Mouse (Mus musculus) layer of hippocampus, adult 8-10 months (tissue): ENCODE data around the gene Prss28. TPM values are rescaled to one million over a fixed set of nuclear protein-coding genes. Genes with fewer than 3 reads are reported as not detected.

Experiments used
- DNase-seq, 2 experiments: peaks; one replicate each; pipeline ENCODE4 v3.0.0; 2022; ENCODE audit warnings: low spot score in 2 of 2
- total RNA-seq, 4 experiments: library from RNA; stranded (reverse); gene quantifications; 2 replicates each; pipeline ENCODE4 v1.2.4; 2022

Prss28 gene
- not detected for total RNA-seq

- no peak for DNase-seq
Measured at GRCm38 (mm10) chr17:25308346-25308745, at the start of gene Prss28. Prss28 (plus strand) TSS chr17:25308646.

GRCm38 (mm10) chr17:25264453-25264852 lies 44.0 kb upstream of the Prss28 start:
- peak in 1 of 2 experiments; percentile 44 for DNase-seq

GRCm38 (mm10) chr17:25270795-25271335 lies 37.6 kb upstream of the Prss28 start:
- no peak for DNase-seq

GRCm38 (mm10) chr17:25272326-25272725 lies 36.1 kb upstream of the Prss28 start:
- DNase-seq: no peak

- DNase-seq: peak; percentile 82 to 93
Measured at GRCm38 (mm10) chr17:25272951-25273705, 35.3 kb upstream of the Prss28 start.

GRCm38 (mm10) chr17:25273706-25274501 lies 34.5 kb upstream of the Prss28 start:
- peak; percentile 92 to 98 for DNase-seq

GRCm38 (mm10) chr17:25274571-25275346 lies 33.7 kb upstream of the Prss28 start, which contains the start of gene Ube2i:
Ube2i (minus strand) TSS chr17:25274622.
- no peak for DNase-seq

GRCm38 (mm10) chr17:25275833-25276232 lies 32.6 kb upstream of the Prss28 start:
- no peak for DNase-seq

- no peak for DNase-seq
Measured at GRCm38 (mm10) chr17:25282133-25282532, 26.3 kb upstream of the Prss28 start.

- DNase-seq: peak; percentile 26 to 56
Measured at GRCm38 (mm10) chr17:25285033-25285432, 23.4 kb upstream of the Prss28 start.

GRCm38 (mm10) chr17:25288842-25289241 lies 19.6 kb upstream of the Prss28 start:
- peak in 1 of 2 experiments; percentile 47 for DNase-seq

- DNase-seq: no peak
Measured at GRCm38 (mm10) chr17:25290411-25290810, 18.0 kb upstream of the Prss28 start.

GRCm38 (mm10) chr17:25293495-25293894 lies 15.0 kb upstream of the Prss28 start:
- no peak for DNase-seq

- DNase-seq: no peak
Measured at GRCm38 (mm10) chr17:25294111-25294510, 14.3 kb upstream of the Prss28 start.

GRCm38 (mm10) chr17:25298094-25298493 lies 10.4 kb upstream of the Prss28 start, which contains the start of gene Prss34:
Prss34 (plus strand) TSS chr17:25298394.
- DNase-seq: no peak

GRCm38 (mm10) chr17:25318354-25318753 lies 9.9 kb downstream of the Prss28 start, which contains the start of gene Prss29:
Prss29 (plus strand) TSS chr17:25318654.
- DNase-seq: no peak

GRCm38 (mm10) chr17:25320819-25321218 lies 12.4 kb downstream of the Prss28 start:
- no peak for DNase-seq

- DNase-seq: no peak
Measured at GRCm38 (mm10) chr17:25322930-25323329, 14.5 kb downstream of the Prss28 start.

- no peak for DNase-seq
Measured at GRCm38 (mm10) chr17:25332321-25332720, 23.9 kb downstream of the Prss28 start.

- peak; percentile 12 to 51 for DNase-seq
Measured at GRCm38 (mm10) chr17:25333943-25334342, 25.5 kb downstream of the Prss28 start.

GRCm38 (mm10) chr17:25338218-25338617 lies 29.8 kb downstream of the Prss28 start:
- no peak for DNase-seq
